Mouse (Mus musculus) duodenum, adult 2 months (tissue): ENCODE data around the gene Bpifb3. TPM values are rescaled to one million over a fixed set of nuclear protein-coding genes. Genes with fewer than 3 reads are reported as not detected.

ENCODE experiments used
- polyA plus RNA-seq: library from polyadenylated mRNA; depleted of rRNA; stranded (reverse); fragments of >200 nt; gene quantifications from 2 replicates; pipeline ENCODE4 v1.2.3, GENCODE M21; 2012; ENCODE audit warnings: low replicate concordance; rRNA removed

Gene Bpifb3
- not detected in 2 replicates for polyA plus RNA-seq

DNA sequence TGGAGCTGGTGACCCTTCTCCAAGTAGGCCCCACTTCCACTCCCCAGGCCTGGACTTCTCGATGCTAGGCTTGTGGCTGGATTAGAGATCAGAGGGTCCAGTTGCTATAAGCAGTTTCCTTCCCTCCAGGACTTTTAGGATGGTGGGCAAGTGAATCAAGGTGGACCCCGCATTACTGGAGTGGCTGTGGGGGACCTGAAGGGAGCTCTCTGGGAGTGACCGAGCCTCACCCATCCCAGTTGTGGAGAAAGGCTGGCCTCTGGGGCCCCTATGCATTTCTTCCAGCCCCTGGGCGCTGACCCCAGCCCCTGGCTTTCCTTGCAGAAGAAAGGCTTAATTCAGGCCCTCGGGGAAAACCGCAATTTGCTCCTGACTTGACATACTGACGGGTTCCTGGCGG, at the start of gene Bpifb3:
Gene Bpifb3 (plus strand): TSS at position 301 of the 400 bp plus-strand sequence.

DNA sequence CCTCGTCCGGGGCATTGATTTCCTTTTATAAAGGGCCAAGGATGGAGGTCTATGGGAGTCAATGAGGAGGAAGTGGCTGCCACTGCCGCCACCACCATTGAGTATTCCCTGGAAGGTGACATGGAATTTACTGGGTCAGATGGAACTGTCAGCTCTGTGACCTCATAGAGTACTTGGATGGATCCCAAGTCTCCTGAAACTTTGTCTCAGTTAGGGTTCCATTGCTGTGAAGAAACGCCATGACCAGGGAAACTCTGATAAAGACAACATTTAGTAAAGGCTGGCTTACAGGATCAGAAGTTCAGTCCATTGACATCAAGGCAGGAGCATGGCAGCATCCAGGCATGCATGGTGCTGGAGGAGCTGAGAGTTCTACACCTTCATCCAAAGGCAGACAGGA, 47.0 kb upstream of the Bpifb3 start, which contains the start of gene Sun5:
Gene Sun5 (minus strand): TSS at position 101 of the 400 bp plus-strand sequence.

DNA sequence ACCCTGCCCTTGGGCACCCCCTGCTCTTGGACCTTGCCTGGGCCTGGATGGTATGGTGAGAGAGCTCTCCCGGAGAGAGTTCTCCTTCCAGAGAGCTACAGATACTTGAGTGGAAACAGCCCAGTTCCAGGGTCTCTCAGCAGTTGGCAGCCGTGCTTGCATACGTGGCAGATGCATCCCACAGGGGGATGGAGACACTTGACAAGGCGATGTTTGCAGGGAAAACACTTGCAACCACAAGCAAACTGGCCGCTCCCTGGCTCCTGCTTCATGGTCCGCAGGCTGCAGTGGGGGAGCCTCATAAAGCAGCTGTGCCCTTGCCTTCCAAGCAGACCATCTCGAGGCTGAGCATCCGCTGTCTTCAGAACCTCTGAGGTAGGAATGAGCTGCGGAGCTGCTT, 43.3 kb upstream of the Bpifb3 start, which contains the start of gene Bpifb2:
Gene Bpifb2 (plus strand): TSS at position 301 of the 400 bp plus-strand sequence.

DNA sequence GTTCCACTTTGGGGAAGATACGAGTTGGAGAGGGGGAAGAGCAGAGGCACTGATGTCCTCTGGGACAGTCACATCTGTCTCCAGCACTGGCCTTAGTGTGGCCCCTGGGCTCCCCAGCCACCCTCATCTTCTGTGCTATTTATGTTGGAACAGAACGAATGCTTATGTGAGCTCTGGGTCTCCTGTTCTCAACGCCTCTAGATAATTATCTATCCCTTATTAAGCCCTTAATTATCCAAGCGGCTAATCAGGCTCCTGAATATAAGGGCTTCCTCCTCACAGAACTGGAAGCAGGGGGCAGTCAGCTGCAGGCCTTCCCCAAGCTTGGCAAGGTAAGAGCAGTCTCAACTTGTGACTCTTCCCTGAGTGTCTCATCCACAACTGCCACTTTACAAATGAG, 17.9 kb upstream of the Bpifb3 start, which contains the start of gene Bpifb6:
Gene Bpifb6 (plus strand): TSS at position 301 of the 400 bp plus-strand sequence.

DNA sequence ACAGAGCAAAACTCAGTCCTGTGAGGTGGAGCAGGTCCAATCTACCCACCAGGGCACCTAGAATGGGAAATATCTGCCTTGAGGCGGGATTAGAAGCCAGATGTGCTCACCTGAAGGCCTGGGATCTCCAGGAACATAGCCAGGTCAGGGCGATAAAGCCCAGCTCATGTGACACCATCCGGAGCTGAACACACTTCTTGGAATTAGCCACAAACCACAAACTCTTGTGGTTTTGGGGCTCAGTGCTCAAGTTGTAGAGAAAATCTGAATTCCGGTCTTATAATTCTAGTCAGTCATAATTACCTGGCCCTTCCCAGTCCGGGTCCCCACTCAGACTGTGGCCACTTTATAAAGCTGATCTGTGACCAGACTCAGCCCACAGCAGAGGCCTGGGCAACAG, 19.8 kb downstream of the Bpifb3 start, which contains the start of gene Bpifb4:
Gene Bpifb4 (plus strand): TSS at position 370 of the 400 bp plus-strand sequence.

DNA sequence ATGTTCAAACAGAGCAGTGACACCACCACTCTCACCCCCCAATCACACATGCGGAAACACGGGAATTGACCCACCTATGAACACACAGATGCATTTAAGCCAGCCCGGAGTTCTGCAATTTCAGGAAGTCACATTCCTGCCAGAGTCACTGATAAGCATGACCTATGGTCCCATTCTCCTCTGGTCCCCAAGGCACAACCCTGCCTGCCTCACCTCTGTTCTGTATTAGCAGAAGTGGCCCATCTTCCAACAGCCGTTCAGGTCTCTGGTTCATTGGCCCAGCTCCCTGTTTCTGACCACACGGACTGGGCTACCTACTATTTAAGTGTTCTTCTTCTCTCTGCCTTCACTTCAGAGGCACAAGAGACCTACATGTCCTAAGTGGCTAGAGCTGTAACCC, 56.6 kb downstream of the Bpifb3 start, which contains the start of gene Bpifa6:
Gene Bpifa6 (plus strand): TSS at position 364 of the 400 bp plus-strand sequence.

Other genes with a start within 250 kb of the Bpifb3 start
- gene Dnmt3c, start 221.6 kb upstream of the Bpifb3 start, polyA plus RNA-seq, result not detected in 2 replicates
- gene Mapre1, start 177.0 kb upstream of the Bpifb3 start, polyA plus RNA-seq, result 1.7 and 2.0 TPM in 2 replicates
- gene Efcab8, start 138.3 kb upstream of the Bpifb3 start, polyA plus RNA-seq, result 0.13 and 0.22 TPM in 2 replicates
- not detected in 2 replicates for gene Sun5, start 47.1 kb upstream of the Bpifb3 start, polyA plus RNA-seq
- gene Bpifb2, start 43.2 kb upstream of the Bpifb3 start, polyA plus RNA-seq, result 0.07 TPM in 1 of 2 replicates, not detected in the other
- not detected in 2 replicates for gene Bpifb6, start 17.8 kb upstream of the Bpifb3 start, polyA plus RNA-seq
- gene Bpifb4, start 20.0 kb downstream of the Bpifb3 start, polyA plus RNA-seq, result 0.06 TPM in 1 of 2 replicates, not detected in the other
- not detected in 2 replicates for gene Bpifa6, start 56.7 kb downstream of the Bpifb3 start, polyA plus RNA-seq
- not detected in 2 replicates for gene Bpifa2, start 90.0 kb downstream of the Bpifb3 start, polyA plus RNA-seq
- not detected in 2 replicates for gene Bpifa3, start 212.1 kb downstream of the Bpifb3 start, polyA plus RNA-seq
- gene Bpifa1, start 224.7 kb downstream of the Bpifb3 start, polyA plus RNA-seq, result not detected in 2 replicates
- not detected in 2 replicates for gene Bpifa5, start 244.4 kb downstream of the Bpifb3 start, polyA plus RNA-seq